Mouse (Mus musculus) liver, adult 2 months (tissue): ENCODE results near the gene Itga4.

ENCODE experiments used
- CTCF ChIP-seq: fragments of 200-500 bp; IDR thresholded peaks from 2 replicates; pipeline ENCODE4 v1.5.1; 2011; ENCODE audit warnings: low read depth, low read length, control low read depth
- POLR2A ChIP-seq: fragments of 200-500 bp; IDR thresholded peaks from 2 replicates; pipeline ENCODE4 v1.6.1; 2011; ENCODE audit warnings: low read length, control low read depth; ENCODE audit not compliant: insufficient read depth; ENCODE audit errors: extremely low read depth

- TF ChIP-seq POLR2A = no peak
- TF ChIP-seq CTCF = no peak
Observed at GRCm38 (mm10) chr2:79206191-79206755, 49.0 kb upstream of the Itga4 start.
